Mouse (Mus musculus) kidney, postnatal 25 days (tissue): ENCODE data around the gene Hbs1l.
"Not testable (repeated sequence)": the region's sequence is repeated elsewhere in the genome, so short reads cannot be mapped to it uniquely, and the experiment has no call there.

Experiments used
- DNase-seq, 2 experiments: peaks; one replicate each; pipeline ENCODE4 v3.0.0; 2021; ENCODE audit warnings: mixed read lengths in 2 of 2

Gene Hbs1l

GRCm38 (mm10) chr10:21364946-21365345 lies 69.2 kb downstream of the Hbs1l start:
- no peak for DNase-seq

GRCm38 (mm10) chr10:21365897-21366296 lies 70.1 kb downstream of the Hbs1l start:
- DNase-seq = no peak

GRCm38 (mm10) chr10:21366471-21366870 lies 70.7 kb downstream of the Hbs1l start:
- DNase-seq = no peak

GRCm38 (mm10) chr10:21367481-21367880 lies 71.7 kb downstream of the Hbs1l start:
- DNase-seq = no peak

DNA sequence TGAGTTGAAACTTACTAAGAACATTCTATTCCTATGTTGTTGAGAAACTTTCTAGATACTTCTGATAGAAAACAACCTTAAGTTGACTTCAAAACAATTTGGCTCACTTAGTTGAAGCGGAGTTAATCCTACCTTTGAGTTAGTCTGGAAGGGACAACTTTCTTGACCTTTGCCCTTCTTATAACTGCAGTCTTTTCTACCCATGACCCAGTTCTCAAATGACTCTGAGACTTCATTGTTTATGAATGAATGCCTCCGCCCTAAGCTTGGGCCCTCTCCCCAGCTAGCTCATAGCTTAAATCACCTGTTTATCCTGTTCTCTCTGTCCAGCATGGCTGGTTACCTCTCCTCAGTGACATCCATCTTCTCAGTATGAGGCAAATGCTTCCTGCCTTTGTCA lies 73.8 kb downstream of the Hbs1l start:
- DNase-seq = no peak

DNA sequence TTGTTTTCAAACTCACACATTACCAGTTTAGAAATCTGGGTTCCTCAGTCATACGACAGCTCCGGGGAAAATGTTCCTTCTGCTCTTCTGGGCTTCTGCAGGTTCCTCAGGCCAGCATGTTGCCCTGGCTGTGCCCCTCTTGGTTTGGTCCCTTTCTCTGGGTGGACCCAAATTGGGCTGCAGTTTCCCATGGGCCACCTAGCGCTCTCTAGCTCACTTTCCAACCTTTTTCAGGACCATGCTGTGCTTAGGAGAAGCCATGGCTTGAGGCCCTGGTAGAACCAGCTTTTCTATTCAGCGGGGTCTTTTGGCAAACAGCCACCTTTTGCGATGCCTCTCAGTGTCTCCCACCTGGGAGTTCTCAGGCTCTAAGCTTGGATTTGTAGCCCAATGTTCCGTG lies 76.5 kb downstream of the Hbs1l start:
- no peak for DNase-seq

GRCm38 (mm10) chr10:21376682-21377473 lies 81.1 kb downstream of the Hbs1l start, which contains the start of gene Aldh8a1:
Aldh8a1 (plus strand) TSS chr10:21377291.
- DNase-seq = peak; percentile 65 to 86

DNA sequence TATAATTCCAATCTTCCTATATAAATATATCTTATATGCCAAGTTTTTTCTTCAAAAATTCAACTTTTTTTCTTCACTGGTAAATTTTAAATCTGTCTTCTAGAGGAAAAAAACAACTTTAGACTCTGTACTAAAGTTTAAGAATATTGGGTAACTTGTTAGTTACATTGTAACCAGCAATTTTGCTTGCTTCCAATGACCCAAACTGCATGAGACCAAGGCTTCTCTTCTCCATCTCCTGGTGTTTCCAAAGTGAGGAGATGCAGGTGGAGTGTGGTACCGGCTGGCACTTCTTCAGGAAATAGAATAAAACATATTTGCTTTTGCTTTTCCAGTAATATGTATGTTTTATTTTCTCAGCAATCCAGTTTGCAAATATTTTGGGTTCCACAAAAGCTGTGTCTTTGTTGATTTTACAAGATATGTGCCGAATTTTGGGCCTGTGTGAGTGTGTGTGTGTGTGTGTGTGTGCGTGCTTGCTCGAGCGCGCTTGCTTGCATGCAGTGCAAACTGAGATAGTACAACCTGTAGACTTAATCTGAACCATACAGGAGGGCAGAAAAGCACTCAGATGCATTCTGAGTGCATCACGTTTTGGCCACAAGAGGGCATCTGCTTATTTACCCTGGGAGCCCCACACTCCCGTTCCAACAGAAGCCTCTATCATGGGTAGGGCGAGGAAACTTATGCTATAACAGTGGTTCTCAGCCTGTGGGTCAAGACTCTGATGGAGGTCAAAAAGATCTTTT lies 82.6 kb downstream of the Hbs1l start:
- peak; percentile 65 to 72 for DNase-seq

- DNase-seq = peak in 1 of 2 experiments; percentile 47
Measured at GRCm38 (mm10) chr10:21382914-21383313, 87.1 kb downstream of the Hbs1l start.

DNA sequence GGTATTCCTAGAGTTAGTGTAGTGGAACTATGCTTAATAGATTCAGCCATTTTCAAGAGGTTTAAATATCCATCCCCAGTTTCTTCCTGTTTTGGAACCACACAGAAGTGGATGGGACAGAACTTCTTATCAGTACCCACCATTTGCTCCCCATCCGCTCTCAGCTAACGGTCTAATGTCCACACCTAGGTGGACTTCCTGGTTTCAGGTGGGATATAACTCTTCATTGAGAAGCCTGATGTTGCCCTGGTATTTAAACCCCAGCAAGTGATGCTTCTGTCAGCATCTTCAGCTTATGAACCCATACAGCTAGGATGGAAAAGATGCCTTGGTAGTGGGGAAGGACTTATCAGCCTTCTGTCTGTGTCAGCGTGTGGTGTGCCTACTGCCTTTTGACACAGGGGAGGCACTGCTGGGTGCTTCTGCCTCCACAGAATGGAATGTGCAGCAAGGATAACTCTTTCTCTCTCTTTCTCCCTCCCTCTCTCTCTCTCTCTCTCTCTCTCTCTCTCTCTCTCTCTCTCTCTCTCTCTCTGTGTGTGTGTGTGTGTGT lies 89.4 kb downstream of the Hbs1l start:
- no peak for DNase-seq

DNA sequence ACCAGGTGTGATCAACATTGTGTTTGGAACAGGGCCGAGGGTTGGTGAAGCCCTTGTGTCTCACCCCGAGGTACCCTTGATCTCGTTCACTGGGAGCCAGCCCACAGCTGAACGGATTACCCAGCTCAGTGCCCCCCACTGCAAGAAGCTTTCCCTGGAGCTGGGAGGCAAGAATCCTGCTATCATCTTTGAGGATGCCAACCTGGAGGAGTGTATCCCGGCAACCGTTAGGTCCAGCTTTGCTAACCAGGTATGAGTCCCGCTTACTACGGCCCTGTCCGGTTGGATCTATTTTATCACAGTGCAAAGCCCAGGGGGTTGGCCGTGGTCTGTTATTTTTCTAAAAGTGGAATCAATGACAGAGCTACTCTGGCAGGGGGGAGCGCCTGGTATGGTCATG lies 93.3 kb downstream of the Hbs1l start:
- DNase-seq = no peak

DNA sequence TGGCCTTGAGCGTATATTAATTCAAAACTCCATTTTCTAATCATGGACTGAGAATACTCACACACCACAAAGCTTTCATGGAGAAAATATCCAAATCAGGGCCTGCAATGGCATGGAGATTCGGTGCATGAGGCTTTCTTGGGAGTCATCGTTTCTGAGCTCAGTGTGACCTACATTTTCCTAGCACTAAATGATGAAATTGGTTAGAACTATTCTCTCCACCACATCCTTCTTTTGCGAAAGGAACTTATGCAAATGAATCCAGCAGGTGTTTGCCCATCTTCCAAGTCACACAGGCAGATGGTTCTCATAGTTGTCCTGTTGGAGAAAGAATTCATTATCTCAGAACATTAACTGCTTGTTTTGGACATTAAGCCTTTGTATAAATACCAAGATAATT lies 94.7 kb downstream of the Hbs1l start:
- DNase-seq = no peak

DNA sequence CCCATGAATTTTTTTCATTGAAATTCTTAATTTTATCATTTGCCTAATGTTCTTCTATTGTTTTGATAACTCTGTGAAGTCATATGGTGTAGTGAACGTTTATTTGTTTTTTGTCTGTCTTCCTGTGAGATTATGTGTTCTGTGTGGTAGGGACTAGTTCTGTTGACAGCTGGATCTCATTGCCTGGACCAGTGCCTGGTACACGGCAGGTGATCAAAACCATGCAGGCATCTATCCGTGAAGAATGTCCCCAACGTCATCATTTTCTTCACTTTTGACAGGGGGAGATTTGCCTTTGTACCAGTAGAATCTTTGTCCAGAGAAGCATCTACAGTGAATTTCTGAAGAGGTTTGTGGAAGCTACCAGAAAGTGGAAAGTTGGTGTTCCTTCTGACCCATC lies 95.5 kb downstream of the Hbs1l start:
- DNase-seq = no peak

GRCm38 (mm10) chr10:21393390-21393789 lies 97.6 kb downstream of the Hbs1l start:
- DNase-seq = no peak

DNA sequence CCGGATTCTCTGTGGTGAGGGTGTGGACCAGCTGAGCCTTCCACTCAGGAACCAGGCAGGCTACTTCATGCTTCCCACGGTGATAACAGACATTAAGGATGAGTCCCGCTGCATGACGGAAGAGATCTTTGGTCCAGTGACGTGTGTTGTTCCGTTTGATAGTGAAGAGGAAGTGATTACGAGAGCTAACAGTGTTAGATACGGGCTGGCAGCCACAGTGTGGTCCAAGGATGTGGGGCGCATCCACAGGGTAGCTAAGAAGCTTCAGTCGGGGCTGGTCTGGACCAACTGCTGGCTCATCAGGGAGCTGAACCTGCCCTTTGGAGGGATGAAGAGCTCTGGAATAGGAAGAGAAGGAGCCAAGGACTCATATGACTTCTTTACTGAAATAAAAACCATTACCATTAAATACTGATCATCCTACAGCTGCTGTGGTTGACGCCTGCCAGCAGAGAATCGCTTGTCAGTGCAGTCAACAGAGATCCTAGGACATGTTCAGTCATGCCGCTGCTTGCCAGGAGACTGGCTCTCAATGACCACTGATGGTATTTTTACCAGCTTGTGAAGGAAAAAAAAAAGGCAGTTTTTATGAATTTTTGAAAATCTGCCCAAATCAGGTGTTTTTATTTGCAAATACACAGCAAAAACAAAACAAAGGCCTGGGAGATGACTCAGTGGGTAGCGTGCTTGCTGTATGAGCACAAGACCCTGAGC lies 99.8 kb downstream of the Hbs1l start:
- DNase-seq = no peak

DNA sequence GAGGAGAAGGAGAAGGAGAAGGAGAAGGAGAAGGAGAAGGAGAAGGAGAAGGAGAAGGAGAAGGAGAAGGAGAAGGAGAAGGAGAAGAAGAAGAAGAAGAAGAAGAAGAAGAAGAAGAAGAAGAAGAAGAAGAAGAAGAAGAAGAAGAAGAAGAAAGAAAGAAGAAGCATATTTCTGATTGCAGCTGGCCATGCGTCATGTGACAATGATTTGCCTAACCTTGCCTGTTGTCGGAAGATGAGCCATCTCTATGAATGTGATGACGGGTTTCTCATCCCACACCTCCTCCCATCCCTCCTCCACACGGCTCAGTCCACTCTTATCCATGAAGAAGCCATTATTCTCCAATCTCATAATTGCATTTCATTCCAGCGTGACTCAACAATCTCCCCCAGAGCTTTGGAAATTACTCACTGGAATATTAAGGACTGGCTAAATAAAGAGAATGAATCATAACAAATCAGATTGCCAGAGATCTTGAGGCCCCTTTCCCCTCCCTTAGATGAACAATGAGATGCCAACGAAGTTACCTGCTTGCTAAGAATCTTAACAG lies 103.2 kb downstream of the Hbs1l start:
- not testable (repeated sequence) for DNase-seq

DNA sequence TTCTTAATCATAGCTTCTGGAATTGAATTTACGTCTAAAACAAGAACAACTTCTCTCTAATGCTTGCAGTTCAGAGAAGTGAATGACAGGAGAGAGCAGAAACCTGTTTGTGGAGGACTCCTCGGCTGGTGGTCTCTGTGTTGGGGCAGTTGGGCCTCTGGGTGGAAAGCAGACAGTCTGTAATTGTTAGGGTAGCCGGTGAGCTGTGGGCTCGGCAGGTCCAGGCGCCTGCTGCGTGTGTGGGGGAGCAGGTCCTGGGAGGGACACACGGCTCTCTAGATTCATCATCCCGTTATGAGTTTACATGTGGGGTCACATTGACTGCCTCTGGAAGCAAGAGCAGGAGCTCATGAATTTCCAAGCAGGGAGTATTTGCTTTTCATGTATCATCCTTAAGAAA lies 103.8 kb downstream of the Hbs1l start:
- DNase-seq = no peak

- no peak for DNase-seq
Measured at GRCm38 (mm10) chr10:21400031-21400430, 104.3 kb downstream of the Hbs1l start.

DNA sequence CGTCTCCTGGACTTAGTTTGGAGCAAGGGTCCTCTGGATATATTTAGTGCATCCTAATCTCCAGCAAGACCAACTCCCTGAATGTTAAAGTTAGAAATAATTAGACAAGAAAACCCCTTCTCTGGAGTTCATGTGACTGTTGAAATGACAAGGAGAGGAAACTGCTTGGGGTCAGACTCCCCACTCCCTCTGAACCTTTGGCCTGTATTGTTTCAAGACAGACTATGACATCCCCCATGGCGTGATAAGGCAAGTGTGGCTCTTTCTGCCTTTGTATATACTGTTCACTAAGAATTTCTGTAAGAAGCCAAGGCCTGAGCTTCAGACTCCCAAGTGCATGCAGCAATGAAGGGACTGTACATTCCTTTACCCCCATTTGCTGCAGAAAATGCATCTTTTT lies 104.7 kb downstream of the Hbs1l start:
- no peak for DNase-seq

- no peak for DNase-seq
Measured at GRCm38 (mm10) chr10:21401259-21401658, 105.5 kb downstream of the Hbs1l start.

GRCm38 (mm10) chr10:21404822-21405221 lies 109.0 kb downstream of the Hbs1l start:
- no peak for DNase-seq

- peak in 1 of 2 experiments; percentile 45 for DNase-seq
Measured at GRCm38 (mm10) chr10:21405707-21406534, 110.1 kb downstream of the Hbs1l start.
